Mouse (Mus musculus): ENCODE results near the gene Auts2. TPM values are rescaled to one million over a fixed set of nuclear protein-coding genes. Genes with fewer than 3 reads are reported as not detected.
A peak's percentile ranks its signal among the peaks of the same experiment; 100 is the strongest.

The Auts2 gene
- polyA plus RNA-seq, 1 experiment from 2014 or later = 80.6 TPM

DNA sequence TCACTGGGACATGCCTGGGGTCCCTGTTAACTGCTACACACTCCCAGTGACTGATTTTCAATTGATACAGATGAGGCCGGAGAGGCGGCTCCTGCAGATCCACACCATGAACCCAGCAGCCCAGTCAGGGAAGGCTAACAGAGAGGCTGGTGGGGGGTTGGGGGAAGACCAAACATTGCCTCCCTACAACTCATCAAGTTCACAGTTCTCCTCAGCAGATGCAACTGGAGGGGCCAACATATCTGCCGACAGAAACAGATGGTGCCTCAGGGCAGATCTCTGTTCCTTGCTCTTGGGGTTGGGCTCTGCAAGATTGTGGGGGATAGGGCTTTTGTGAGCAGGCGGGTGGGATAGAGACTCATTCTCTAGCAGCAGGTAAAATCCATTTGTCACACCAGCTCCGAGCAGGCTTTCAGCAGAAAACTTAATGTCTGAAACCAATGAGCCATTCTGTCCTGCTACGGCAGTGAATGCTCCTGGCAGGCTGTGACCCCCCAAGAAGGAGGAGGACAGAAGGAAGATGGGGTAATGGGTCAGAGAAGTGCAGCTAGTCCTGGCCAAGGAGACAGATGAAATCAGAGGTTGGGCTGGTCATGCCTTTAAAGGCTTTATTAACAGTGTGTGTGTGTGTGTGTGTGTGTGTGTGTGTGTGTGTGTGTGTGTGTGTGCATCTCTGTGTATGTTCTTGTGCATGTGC lies 740.7 kb downstream of the Auts2 start:
- no peaks in the 10 kb centered on the region for H3K9me3 ChIP-seq
- H3K27ac ChIP-seq (replicated peaks) = peak overlapping the region; percentile 46
- ATAC-seq (ENCODE audit: low FRiP score, low read depth) = peak; percentile 87
- H3K9ac ChIP-seq (replicated peaks) = no peak overlapping the region
- peaks cover 12% of the 10 kb centered on the region for H3K27me3 ChIP-seq
- H3K4me1 ChIP-seq = peaks cover 36% of the 10 kb centered on the region
- no peak overlapping the region for H3K4me2 ChIP-seq (replicated peaks)
- H3K36me3 ChIP-seq = no peaks in the 10 kb centered on the region
- WGBS = 12% methylated on average over 6 of the region's 6 CpGs
- no peak overlapping the region for H3K4me3 ChIP-seq

DNA sequence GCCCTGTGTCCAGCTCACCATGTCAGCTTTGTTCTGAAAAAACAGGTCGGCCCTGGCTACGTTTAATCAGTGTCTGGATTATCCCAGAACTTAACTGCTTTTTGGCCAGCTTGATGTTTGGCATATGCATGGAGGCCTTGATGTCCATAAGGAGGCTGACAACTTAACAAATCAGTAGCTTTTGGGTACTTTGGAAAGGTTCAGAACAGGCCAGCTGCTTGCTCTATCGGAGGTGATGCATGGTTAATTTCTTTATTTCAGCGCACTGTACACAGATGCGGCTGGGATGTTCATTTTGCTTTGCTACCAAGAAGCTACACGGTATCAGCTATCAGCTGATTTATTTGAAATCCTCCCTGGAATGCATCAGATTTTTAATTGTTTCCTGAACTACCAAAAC lies 741.2 kb downstream of the Auts2 start:
- Histone ChIP-seq H3K4me3 (no peak overlapping the region), H3K9me3 (no peaks in the 10 kb centered on the region), H3K27me3 (peaks cover 12% of the 10 kb centered on the region), H3K9ac (replicated peaks) (no peak overlapping the region), H3K36me3 (no peaks in the 10 kb centered on the region), H3K4me2 (replicated peaks) (no peak overlapping the region), H3K4me1 (peaks cover 36% of the 10 kb centered on the region), H3K27ac (replicated peaks) (peak overlapping the region; percentile 46)
- 41% methylated on average over 6 of the region's 6 CpGs for WGBS
- 0 out of 2 replicates have a peak, but pooled peaks have one; percentile 21 for ATAC-seq (ENCODE audit: low FRiP score, low read depth)

DNA sequence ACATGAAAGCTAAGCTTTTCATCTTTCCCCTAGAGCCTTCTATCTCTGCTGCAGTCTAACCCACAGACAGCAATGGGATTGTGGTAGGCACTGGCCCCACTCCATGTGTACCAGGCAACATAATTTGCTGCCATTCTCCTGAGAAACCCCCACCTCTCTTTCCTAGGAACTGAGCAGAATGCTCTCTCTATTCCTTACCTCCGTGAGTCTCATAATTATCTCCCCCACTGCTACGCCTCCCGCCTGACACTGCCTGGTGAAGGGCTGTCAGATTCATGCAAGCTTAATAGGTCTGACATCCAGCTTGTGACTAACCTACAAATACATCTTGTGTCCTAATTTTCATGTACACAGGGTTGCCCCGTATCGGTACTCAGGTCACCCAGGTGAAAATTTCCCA lies 744.8 kb downstream of the Auts2 start:
- ATAC-seq (ENCODE audit: low FRiP score, low read depth) = no peak

DNA sequence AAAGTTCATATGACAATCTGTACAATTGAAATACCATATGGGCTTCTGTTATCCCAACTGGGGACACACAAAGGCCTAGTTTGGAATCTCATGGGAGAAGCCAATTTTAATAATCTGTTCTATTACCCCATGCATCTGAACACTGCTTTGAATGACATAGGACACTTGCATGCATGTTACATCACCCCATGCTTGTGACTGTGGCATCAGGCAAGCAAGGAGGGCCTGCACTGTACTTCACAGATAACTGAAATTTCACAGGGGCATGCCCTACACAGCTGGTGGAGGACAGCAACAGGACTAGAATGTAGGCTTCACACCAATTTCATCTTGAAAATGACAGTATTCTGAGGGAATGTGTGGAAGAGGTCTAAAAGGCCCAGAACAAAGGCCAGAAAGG lies 746.1 kb downstream of the Auts2 start:
- Histone ChIP-seq H3K27ac (replicated peaks) (no peak overlapping the region), H3K9me3 (no peaks in the 10 kb centered on the region), H3K4me1 (peaks cover 44% of the 10 kb centered on the region), H3K36me3 (no peaks in the 10 kb centered on the region), H3K9ac (replicated peaks) (no peak overlapping the region), H3K4me2 (replicated peaks) (no peak overlapping the region), H3K4me3 (no peak overlapping the region), H3K27me3 (no peaks in the 10 kb centered on the region; the same call in 1 of the 2 replicates)
- no peak for ATAC-seq (ENCODE audit: low FRiP score, low read depth)

More for the DNA sequence above, 744.8 kb downstream of the Auts2 start:
- WGBS = 64% methylated on average over 5 of the region's 5 CpGs
- Histone ChIP-seq H3K9ac (replicated peaks) (no peak overlapping the region), H3K4me3 (no peak overlapping the region), H3K36me3 (no peaks in the 10 kb centered on the region), H3K27ac (replicated peaks) (peak overlapping the region; percentile 17; the same call in 1 of the 2 replicates), H3K4me2 (replicated peaks) (no peak overlapping the region), H3K27me3 (no peaks in the 10 kb centered on the region; the same call in 1 of the 2 replicates), H3K9me3 (no peaks in the 10 kb centered on the region), H3K4me1 (peaks cover 48% of the 10 kb centered on the region)

DNA sequence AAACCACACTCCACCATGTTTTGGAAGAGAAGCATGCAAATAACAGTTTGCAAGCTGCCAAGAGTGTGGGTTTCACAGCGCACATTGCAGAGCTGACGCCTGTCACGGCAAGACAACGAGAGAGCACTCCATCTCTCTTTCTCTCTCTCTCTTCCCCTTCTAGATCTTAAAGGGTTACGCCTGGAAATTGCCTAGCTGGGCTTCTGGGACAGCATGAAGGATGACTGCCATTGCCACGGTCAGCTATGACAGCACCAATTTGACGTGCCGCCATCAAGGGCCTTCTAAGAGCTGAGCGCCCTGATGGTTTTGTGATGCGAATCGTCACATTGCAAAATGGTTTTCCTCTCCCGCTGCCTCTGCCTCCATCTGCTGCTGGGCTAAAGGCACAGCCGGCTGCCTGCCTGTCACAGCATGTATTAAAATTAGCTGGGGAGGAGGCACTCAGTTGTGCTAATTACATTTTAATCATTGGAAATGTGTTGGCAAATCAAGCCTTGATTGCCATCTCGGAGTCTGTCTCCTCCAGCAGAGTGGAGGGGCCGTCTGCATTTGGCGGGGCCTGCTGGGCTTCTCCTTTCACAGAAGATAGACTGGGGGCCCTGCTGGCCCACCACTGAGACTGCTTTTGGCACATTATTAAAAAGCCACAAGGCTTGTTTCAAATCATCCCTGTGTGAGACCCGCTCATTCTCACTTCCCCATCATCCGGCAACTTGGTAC lies 748.6 kb downstream of the Auts2 start:
- peak; percentile 60 for ATAC-seq (ENCODE audit: low FRiP score, low read depth)
- no peaks in the 10 kb centered on the region for H3K36me3 ChIP-seq

DNA sequence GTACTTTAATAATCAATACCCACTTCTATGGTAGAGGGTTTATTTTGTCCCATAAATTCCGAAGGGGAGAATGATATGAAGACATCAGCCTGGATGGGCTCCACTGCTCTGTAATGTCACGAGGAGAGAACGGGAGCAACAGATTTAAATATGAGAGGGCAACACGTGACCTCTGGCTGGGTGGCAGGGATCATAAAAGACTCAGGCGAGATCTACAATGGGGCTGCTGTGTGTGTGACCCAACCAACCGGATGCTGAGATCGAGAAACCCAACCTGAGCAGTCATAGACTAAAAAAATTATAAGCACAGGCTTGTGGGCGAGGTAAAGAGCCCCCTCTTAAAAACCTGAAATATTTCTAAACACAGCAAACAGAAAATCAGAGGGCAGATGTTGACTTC lies 753.5 kb downstream of the Auts2 start:
- H3K4me1 ChIP-seq = peaks cover 29% of the 10 kb centered on the region
- H3K27ac ChIP-seq (replicated peaks) = 0 out of 2 replicates have a peak overlapping the region, but pooled peaks have one; percentile 15
- no peak overlapping the region for H3K9ac ChIP-seq (replicated peaks)
- H3K9me3 ChIP-seq = no peaks in the 10 kb centered on the region
- no peak overlapping the region for H3K4me3 ChIP-seq
- ATAC-seq (ENCODE audit: low FRiP score, low read depth) = no peak
- no peak overlapping the region for H3K4me2 ChIP-seq (replicated peaks)
- H3K27me3 ChIP-seq = peaks cover 5% of the 10 kb centered on the region; the same call in 1 of the 2 replicates
- 57% methylated on average over 8 of the region's 8 CpGs for WGBS
- no peaks in the 10 kb centered on the region for H3K36me3 ChIP-seq

More for the DNA sequence above, 748.6 kb downstream of the Auts2 start:
- Histone ChIP-seq H3K4me3 (no peak overlapping the region), H3K27me3 (peaks cover 5% of the 10 kb centered on the region; the same call in 1 of the 2 replicates), H3K27ac (replicated peaks) (peak overlapping the region; percentile 70), H3K4me2 (replicated peaks) (peak overlapping the region; percentile 13), H3K9me3 (no peaks in the 10 kb centered on the region), H3K9ac (replicated peaks) (no peak overlapping the region), H3K4me1 (peaks cover 37% of the 10 kb centered on the region)
- 38% methylated on average over 18 of the region's 18 CpGs for WGBS

DNA sequence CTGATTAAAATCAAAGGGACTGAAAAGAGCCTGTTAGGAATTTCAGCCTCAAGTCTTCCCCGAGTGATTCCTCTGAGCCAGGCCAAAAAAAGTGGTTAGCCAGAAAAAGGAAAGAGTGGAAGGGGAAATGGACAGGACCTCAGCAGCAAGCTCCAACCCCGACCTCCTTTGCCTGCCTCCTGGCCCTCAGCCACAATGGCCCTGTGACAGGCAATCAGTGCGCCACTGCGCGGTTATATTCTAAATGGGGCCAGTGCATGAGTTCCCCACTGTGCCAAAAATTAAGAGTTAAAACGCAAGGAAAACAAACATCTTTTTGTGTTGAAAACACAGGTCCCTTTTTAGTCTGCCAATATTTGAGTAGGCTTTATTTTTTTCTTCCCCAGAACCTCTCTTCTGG lies 755.1 kb downstream of the Auts2 start:
- ATAC-seq (ENCODE audit: low FRiP score, low read depth) = no peak
- no peaks in the 10 kb centered on the region for H3K36me3 ChIP-seq
- H3K27me3 ChIP-seq = peaks cover 5% of the 10 kb centered on the region; the same call in 1 of the 2 replicates
- H3K4me2 ChIP-seq (replicated peaks) = no peak overlapping the region
- no peak overlapping the region for H3K9ac ChIP-seq (replicated peaks)
- 37% methylated on average over 6 of the region's 6 CpGs for WGBS
- H3K4me3 ChIP-seq = no peak overlapping the region
- H3K9me3 ChIP-seq = no peaks in the 10 kb centered on the region
- no peak overlapping the region for H3K27ac ChIP-seq (replicated peaks)
- peaks cover 28% of the 10 kb centered on the region for H3K4me1 ChIP-seq

DNA sequence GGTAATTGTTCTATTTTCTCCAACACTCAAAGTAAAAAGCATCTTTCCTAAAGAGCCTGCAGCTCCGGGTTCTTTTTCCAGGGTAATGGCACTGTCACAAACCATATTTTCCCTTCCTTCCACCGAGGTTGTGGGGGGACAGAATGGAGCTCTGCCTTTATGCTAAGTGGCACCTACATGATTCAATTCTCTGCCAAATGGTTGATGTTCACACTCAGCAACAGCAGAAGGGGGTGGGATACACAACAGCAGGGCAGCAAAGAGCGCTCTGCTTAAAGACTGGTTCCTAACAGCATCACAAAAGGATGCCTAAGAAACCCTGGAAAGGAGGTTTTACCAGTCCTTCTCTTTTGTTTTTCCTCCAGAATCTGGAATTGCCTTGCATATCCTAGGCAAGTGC lies 759.9 kb downstream of the Auts2 start:
- H3K36me3 ChIP-seq = no peaks in the 10 kb centered on the region
- 41% methylated on average over 3 of the region's 3 CpGs for WGBS
- no peaks in the 10 kb centered on the region for H3K27me3 ChIP-seq
- no peak overlapping the region for H3K4me2 ChIP-seq (replicated peaks)
- no peak overlapping the region for H3K9ac ChIP-seq (replicated peaks)
- peaks cover 32% of the 10 kb centered on the region for H3K4me1 ChIP-seq
- no peak overlapping the region for H3K4me3 ChIP-seq
- H3K27ac ChIP-seq (replicated peaks) = peak overlapping the region; percentile 25; the same call in 1 of the 2 replicates
- H3K9me3 ChIP-seq = no peaks in the 10 kb centered on the region
- no peak for ATAC-seq (ENCODE audit: low FRiP score, low read depth)

DNA sequence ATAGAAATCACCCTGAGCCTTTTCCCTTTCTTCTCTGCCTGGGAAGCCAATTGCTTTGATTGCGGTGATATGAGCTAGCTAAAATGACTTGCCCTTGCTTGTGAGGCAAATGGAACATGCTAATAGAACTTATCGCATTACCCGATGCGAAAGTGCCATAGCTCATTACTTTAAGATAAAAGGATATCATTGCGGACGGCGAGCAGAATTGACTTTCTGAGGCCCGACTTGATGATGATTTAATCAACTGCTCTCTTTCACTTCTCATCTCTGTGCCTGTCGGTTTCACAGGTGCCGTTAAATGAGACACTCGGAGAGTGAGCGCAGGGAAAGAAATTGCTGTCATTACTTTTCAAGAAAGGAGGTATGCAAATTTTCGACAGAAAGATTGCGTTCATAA lies 762.1 kb downstream of the Auts2 start:
- no peak for ATAC-seq (ENCODE audit: low FRiP score, low read depth)
- WGBS = 79% methylated on average over 14 of the region's 14 CpGs
- Histone ChIP-seq H3K27me3 (no peaks in the 10 kb centered on the region), H3K4me2 (replicated peaks) (no peak overlapping the region), H3K9me3 (no peaks in the 10 kb centered on the region), H3K9ac (replicated peaks) (no peak overlapping the region), H3K27ac (replicated peaks) (no peak overlapping the region), H3K4me3 (no peak overlapping the region), H3K4me1 (peaks cover 32% of the 10 kb centered on the region), H3K36me3 (no peaks in the 10 kb centered on the region)

DNA sequence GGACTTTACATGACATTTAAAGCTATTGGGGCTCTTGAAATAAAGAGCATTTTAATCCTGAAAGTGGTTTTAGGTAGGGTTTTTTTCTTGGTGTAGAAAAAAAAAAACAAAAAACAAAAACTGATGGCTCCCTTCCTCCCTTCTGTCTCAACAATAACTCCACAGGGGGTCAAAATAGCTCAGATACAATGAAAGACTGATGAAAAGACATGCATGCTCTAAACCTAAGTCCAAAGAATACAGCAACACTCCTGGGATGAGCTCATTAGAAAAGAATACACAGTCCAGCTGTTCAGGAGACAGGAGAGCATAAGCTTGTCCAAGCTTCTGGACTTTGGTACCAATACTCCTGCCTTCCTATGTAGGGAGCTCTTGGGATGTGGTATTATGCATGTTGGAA lies 764.0 kb downstream of the Auts2 start:
- no peak for ATAC-seq (ENCODE audit: low FRiP score, low read depth)
- Histone ChIP-seq H3K36me3 (no peaks in the 10 kb centered on the region), H3K4me2 (replicated peaks) (no peak overlapping the region), H3K27ac (replicated peaks) (no peak overlapping the region), H3K9me3 (no peaks in the 10 kb centered on the region), H3K4me3 (no peak overlapping the region), H3K27me3 (no peaks in the 10 kb centered on the region), H3K9ac (replicated peaks) (no peak overlapping the region), H3K4me1 (peaks cover 50% of the 10 kb centered on the region)

DNA sequence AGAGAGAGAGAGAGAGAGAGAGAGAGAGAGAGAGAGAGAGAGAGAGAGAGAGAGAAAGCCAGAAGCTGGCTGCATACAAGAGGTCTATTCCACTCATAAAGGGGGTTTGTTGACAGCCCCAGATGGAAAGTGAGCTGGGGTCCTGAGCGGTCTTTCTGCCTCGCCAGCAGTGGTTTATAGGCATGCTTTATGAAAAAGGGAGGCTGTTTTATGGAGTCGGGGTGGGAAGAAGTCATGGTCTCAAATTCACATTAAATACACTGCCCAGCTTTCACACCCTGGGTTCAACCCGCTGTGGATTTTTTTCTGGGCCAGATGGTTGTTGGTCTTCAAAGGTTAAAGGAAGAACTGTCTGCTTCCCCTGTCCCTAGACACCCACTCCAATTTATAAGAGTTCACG lies 767.5 kb downstream of the Auts2 start:
- no peak overlapping the region for H3K9ac ChIP-seq (replicated peaks)
- H3K27ac ChIP-seq (replicated peaks) = peak overlapping the region; percentile 72
- no peaks in the 10 kb centered on the region for H3K9me3 ChIP-seq
- 58% methylated on average over 5 of the region's 5 CpGs for WGBS
- H3K27me3 ChIP-seq = no peaks in the 10 kb centered on the region
- H3K4me2 ChIP-seq (replicated peaks) = no peak overlapping the region
- H3K36me3 ChIP-seq = no peaks in the 10 kb centered on the region
- H3K4me1 ChIP-seq = peaks cover 38% of the 10 kb centered on the region
- no peak for ATAC-seq (ENCODE audit: low FRiP score, low read depth)
- no peak overlapping the region for H3K4me3 ChIP-seq

DNA sequence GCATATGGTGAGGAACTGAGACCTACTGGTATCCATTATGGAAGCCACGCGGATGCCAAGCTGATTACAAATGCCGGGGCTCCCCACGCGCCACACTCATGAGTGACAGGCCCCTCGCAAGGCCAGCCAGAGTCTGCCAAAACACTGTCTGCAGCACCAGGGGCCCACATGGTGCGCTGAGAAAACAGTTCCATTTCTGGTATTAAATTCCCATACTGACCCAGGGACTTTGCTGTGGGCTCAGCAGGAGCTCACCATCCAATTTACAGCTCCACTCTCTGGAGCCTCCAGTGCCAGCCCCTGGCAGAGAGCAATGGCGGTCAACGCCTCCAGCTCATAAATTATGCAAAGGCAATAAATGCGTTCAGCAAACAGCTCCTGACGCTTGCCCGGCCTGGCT lies 767.9 kb downstream of the Auts2 start:
- no peak overlapping the region for H3K9ac ChIP-seq (replicated peaks)
- no peaks in the 10 kb centered on the region for H3K9me3 ChIP-seq
- no peak overlapping the region for H3K4me2 ChIP-seq (replicated peaks)
- H3K4me3 ChIP-seq = no peak overlapping the region
- H3K27me3 ChIP-seq = no peaks in the 10 kb centered on the region
- H3K4me1 ChIP-seq = peaks cover 36% of the 10 kb centered on the region
- peak overlapping the region; percentile 72 for H3K27ac ChIP-seq (replicated peaks)
- 30% methylated on average over 12 of the region's 12 CpGs for WGBS
- ATAC-seq (ENCODE audit: low FRiP score, low read depth) = peak; percentile 72
- H3K36me3 ChIP-seq = no peaks in the 10 kb centered on the region
